Mouse (Mus musculus): Measurements from ENCODE around the gene Zfp839.

DNA sequence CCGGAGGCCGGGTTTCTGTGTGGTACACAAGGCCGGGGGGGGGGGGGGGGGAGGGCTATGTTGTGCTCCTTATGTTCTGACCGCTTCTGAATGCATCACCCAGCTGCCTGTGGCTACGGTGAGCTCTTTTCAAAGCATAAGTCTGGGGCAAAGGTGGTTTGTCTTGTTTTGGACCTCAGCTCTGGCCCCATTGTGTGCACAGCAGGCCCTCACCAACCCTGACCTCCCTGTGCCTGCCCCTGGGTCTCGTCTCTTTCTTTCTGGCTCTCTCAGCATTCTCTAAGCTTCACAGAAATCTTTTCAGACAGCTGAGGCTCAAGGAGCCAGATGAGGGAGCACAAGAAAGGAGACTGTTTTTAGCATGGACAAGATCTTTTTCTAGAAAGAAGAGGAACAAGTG is 15.5 kb downstream of the Zfp839 start:
- TF ChIP-seq CTCF (IDR thresholded peaks at IDR 0.05; ENCODE audit: low read depth) (no peak), EP300 (IDR thresholded peaks at IDR 0.05; ENCODE audit: low read depth) (no peak)

Measured in liver, postnatal 0 days (tissue).